Mouse (Mus musculus) G1E-ER4 (cell line): Measurements from ENCODE around the gene D16Ertd472e. TPM values are rescaled to one million over a fixed set of nuclear protein-coding genes. Genes with fewer than 3 reads are reported as not detected.

Source experiments
- GATA1 ChIP-seq: IDR thresholded peaks from one replicate; pipeline ENCODE4 v1.8.0; 2012; ENCODE audit warnings: low read length, inconsistent platforms
- polyA plus RNA-seq: library from polyadenylated mRNA; stranded (reverse); fragments of >175 nt; gene quantifications from 2 replicates; pipeline ENCODE4 v1.2.3, GENCODE M21; 2012

Gene D16Ertd472e
- not detected in 2 replicates for polyA plus RNA-seq

- TF ChIP-seq GATA1 = no peak
Measured at GRCm38 (mm10) chr16:78576478-78577084, at the start of gene D16Ertd472e. Gene D16Ertd472e, minus strand, starts transcription at chr16:78576708.

- no peak for TF ChIP-seq GATA1
Measured at GRCm38 (mm10) chr16:78622755-78623154, 46.2 kb upstream of the D16Ertd472e start.

- TF ChIP-seq GATA1 = no peak
Measured at GRCm38 (mm10) chr16:78619386-78619785, 42.9 kb upstream of the D16Ertd472e start.

GRCm38 (mm10) chr16:78617757-78618532, 41.4 kb upstream of the D16Ertd472e start:
- TF ChIP-seq GATA1 = no peak

GRCm38 (mm10) chr16:78606202-78606601, 29.7 kb upstream of the D16Ertd472e start:
- TF ChIP-seq GATA1 = no peak

GRCm38 (mm10) chr16:78598919-78599318, 22.4 kb upstream of the D16Ertd472e start:
- TF ChIP-seq GATA1 = no peak

GRCm38 (mm10) chr16:78596381-78596780, 19.9 kb upstream of the D16Ertd472e start:
- no peak for TF ChIP-seq GATA1

- no peak for TF ChIP-seq GATA1
Measured at GRCm38 (mm10) chr16:78595821-78596220, 19.3 kb upstream of the D16Ertd472e start.

GRCm38 (mm10) chr16:78594154-78594553, 17.6 kb upstream of the D16Ertd472e start:
- no peak for TF ChIP-seq GATA1

- no peak for TF ChIP-seq GATA1
Measured at GRCm38 (mm10) chr16:78591130-78591529, 14.6 kb upstream of the D16Ertd472e start.

GRCm38 (mm10) chr16:78588821-78589220, 12.3 kb upstream of the D16Ertd472e start:
- no peak for TF ChIP-seq GATA1

- no peak for TF ChIP-seq GATA1
Measured at GRCm38 (mm10) chr16:78586621-78587020, 10.1 kb upstream of the D16Ertd472e start.

GRCm38 (mm10) chr16:78585664-78586397, 9.3 kb upstream of the D16Ertd472e start:
- TF ChIP-seq GATA1 = no peak

GRCm38 (mm10) chr16:78585163-78585562, 8.7 kb upstream of the D16Ertd472e start:
- no peak for TF ChIP-seq GATA1

- TF ChIP-seq GATA1 = no peak
Measured at GRCm38 (mm10) chr16:78583968-78584367, 7.5 kb upstream of the D16Ertd472e start.

- TF ChIP-seq GATA1 = no peak
Measured at GRCm38 (mm10) chr16:78580387-78580786, 3.9 kb upstream of the D16Ertd472e start.
